Mouse (Mus musculus): ENCODE measurements around the gene Fmnl3.

Gene Fmnl3

GRCm38 (mm10) chr15:99370259-99370691, at the start of gene Fmnl3:
Fmnl3 (minus strand) TSS chr15:99370482.
- peak; percentile 93 for DNase-seq (ENCODE audit: low read depth, low spot score)

GRCm38 (mm10) chr15:99417692-99418271, 47.5 kb upstream of the Fmnl3 start:
- no peak for DNase-seq (ENCODE audit: low read depth, low spot score)

DNA sequence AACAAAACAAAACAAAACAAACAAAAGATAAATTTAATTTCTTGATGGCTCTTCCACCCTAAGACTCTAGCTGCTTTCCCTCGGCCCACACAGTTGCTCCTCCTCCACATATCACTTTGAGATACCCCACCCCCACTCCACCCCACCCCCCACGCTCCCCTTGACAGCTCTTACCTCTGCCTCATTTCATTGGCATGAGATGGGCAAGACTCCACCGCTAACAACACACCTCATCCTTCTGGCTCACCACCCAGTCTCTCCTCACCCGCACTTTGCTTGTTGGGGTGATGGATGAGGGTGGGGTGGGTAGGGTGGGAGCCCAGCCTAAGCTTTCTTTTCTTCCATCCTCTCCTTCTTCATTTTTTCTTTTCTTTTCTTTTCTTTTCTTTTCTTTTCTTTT, 46.7 kb upstream of the Fmnl3 start:
- no peak for DNase-seq (ENCODE audit: low read depth, low spot score)

GRCm38 (mm10) chr15:99416348-99416882, 46.1 kb upstream of the Fmnl3 start:
- DNase-seq (ENCODE audit: low read depth, low spot score) = peak; percentile 72

DNA sequence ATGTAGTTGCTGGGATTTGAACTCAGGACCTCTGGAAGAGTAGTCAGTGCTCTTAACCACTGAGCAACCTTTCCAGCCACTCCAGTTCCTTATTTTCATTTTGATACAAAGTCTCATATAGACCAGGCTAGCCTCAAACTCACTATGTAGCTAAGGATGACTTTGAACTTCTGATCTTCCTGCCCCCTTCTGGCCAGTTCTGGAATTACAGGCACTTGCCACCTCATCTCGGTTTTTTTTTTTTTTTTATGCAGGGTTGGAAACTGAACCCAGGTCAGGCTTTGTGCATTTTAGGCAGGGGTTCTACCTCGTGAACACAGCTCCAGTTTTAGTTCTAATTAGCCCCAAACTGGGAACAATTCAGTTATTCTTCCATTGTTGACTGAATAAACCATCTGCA, 45.5 kb upstream of the Fmnl3 start:
- DNase-seq (ENCODE audit: low read depth, low spot score) = no peak

DNA sequence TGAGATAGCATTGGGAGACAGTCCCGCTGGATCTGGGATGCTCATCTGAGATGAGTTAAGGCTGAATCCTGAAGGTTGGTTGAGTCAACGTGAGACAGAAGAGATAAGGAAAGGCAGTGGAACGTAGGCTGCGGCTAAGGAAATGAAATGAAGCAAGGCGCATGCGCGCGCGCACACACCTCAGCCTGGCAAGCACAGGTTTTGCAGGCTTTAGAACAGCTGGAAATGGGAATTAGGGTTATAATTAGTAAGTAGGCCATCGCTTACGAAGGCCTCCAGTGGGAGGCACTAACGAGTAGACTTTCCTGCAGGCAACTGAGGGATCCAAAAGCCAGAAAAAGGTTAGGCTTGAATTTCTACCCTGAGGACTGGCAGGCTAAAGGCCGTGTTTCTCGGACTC, 41.5 kb upstream of the Fmnl3 start:
- no peak for DNase-seq (ENCODE audit: low read depth, low spot score)

GRCm38 (mm10) chr15:99408845-99409244, 38.6 kb upstream of the Fmnl3 start:
- no peak for DNase-seq (ENCODE audit: low read depth, low spot score)

DNA sequence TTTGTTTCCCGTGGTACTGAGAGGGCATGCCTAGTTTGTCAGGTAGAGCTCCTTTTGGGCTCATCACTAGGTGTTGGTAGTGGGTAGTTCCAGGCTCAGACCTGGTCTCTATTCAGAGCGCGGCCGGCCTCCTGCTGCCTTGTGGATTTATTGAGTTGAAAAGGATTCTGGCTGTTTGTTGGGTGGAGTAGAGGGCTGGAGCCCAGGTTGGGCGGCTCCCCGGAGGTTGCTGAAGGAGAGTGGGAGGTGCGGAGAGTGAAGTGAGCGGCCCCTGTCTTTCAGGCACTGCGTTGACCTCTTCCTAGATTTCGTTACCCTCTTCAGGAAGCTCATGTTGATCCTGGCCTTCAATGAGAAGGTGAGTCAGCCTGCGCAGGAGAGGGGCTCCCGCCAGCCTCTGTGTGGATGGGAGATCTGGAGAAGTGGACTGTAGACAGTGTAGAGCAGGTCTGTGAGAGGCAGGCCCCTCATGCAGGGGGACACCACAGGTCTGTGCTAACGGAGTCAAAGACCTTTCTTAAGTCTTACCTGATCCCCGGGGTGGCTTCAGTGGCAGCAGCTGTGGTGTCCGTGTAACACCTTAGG, 36.8 kb upstream of the Fmnl3 start:
- DNase-seq (ENCODE audit: low read depth, low spot score) = no peak

GRCm38 (mm10) chr15:99405150-99405549, 34.9 kb upstream of the Fmnl3 start:
- no peak for DNase-seq (ENCODE audit: low read depth, low spot score)

DNA sequence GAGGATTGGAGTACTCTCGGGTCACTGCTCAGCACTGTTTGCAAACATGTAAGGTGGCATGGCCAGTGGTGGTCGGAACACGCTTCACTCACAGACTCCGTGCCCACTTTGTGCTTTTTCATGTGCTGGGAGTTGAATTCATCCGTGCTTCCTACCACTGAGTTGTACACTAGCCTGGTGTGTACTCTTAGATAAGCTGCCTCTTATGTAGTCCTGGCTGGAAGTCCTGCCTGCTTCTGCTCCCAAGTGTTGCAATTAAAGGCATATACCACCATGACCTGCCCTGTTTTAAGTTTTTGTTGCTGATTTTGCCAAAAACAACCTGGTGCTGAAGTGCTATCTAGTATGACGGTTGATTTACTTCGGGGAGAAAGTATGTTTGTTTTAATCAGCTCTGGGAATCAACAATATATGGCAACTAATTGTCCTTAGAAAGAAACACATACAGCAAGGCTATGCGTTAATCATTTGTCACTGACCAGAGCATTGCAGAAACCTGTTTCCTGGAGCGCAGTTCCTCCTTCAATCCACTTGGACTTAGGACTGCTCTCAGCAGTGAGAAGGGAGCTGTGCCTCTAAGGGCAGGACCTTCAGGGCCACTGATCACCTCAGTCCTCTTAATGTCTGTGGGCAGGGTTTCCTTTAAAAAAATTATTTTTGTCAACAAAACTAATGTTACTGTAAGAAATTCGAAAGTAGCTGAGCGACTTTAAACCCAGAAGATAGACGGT, 33.0 kb upstream of the Fmnl3 start:
- no peak for DNase-seq (ENCODE audit: low read depth, low spot score)

DNA sequence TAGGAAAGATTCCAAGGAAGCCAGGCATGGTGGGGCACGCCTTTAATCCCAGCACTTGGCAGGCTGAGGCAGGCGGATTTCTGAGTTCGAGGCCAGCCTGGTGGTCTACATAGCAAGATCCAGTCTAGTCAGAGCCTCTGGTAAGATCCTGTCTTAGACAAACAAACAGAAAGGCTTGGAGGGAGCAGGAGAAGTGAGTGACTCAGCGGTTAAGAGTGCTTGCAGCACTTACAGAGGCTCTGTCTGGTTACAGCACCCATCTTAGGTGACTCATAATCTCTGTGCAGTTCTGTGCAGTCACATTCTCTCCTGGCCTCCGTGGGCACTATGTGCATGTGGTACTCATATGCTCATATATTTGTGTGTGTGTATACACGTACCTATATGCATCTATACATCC, 30.3 kb upstream of the Fmnl3 start:
- DNase-seq (ENCODE audit: low read depth, low spot score) = no peak

DNA sequence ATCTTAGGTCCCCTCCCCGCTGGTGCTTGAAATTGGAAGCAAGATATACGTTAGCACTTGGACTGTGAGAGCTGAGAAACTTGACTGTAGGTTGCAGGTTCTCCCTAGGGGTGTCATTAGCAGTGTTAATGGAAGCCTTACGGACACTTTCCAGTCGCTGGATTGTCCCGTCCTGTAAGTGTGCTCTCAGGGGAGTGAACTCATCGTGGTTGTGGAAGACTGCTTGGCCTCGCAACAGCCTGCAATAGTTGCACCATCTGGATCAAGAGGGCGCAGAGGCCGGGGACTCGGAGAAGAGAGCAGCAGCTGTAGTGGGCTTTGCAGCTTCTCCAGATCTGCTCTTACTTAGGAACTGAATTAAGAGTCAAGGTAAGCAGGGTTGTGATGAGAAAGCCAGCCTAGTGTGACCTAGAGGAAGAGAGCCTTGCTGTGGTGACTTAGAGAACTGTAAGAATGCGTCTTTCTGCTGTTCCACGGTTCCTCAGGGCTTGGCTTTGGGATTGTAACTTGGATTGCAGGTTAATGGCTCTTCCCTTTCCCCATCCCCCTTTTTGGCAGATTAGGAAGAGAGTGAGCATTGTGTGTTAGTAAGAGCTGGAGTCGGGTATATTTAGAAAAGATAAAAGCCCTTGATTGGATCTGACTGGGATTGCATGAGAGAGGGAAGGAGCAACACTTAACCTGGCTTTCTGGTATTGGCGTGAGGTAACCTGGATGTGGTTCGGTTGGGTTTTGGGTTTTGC, 29.4 kb upstream of the Fmnl3 start:
- no peak for DNase-seq (ENCODE audit: low read depth, low spot score)

DNA sequence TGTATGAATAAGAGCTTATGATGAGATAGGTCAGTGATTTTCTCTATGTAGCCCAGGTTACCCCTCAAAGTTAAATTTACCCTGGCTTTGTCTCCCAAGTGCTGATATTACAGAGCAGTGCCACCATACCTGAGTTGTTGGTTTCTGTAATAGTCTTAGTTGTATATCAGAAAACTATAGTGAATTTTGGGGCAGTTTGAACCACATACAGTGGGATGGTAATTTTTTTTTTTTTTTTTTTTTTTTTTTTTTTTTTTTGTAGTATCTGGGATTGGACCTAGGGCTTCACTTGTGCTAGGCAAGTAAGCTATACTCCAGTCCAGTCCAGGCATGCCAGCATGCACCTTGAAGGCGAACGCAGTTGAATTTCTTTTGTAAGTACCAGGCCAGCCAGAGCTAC, 27.3 kb upstream of the Fmnl3 start:
- no peak for DNase-seq (ENCODE audit: low read depth, low spot score)

DNA sequence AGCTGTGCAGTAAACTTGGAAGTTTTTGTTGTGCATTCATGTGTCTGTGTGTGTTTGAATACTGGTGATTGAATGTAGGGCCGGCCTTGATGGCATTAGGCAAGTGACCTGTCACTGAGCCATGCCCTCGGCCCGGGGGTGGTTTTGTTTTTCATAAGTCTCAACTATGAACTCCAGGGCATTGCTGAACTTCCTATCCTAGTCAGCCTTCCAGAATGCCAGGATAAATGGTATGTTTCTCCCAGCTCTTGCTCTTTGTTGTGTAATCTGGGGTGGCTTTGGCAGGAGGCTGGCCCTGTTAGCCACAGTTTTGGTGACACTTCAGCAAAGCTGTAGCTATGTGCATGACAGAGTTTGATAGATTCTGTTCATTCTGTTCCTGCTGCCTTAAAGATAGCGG, 26.6 kb upstream of the Fmnl3 start:
- DNase-seq (ENCODE audit: low read depth, low spot score) = no peak

DNA sequence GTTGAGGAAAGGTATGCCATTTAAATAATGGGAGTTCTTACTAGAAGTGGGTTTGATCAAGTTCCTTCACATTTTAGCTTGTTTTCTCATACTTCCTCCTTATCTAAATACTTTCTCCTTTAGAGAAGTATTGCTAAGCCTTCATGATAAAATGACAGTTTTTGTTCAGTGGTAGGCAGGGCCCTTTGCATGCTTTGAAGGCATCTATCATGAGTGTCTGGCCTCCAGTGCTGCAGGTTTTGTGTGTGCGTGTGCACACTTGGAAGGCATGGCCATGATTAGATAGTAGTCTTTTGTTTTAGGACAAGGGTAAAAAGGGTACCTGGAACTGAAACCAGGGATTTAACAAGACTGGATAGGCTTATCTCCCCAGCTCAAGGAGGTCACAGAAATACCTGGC, 26.2 kb upstream of the Fmnl3 start:
- no peak for DNase-seq (ENCODE audit: low read depth, low spot score)

DNA sequence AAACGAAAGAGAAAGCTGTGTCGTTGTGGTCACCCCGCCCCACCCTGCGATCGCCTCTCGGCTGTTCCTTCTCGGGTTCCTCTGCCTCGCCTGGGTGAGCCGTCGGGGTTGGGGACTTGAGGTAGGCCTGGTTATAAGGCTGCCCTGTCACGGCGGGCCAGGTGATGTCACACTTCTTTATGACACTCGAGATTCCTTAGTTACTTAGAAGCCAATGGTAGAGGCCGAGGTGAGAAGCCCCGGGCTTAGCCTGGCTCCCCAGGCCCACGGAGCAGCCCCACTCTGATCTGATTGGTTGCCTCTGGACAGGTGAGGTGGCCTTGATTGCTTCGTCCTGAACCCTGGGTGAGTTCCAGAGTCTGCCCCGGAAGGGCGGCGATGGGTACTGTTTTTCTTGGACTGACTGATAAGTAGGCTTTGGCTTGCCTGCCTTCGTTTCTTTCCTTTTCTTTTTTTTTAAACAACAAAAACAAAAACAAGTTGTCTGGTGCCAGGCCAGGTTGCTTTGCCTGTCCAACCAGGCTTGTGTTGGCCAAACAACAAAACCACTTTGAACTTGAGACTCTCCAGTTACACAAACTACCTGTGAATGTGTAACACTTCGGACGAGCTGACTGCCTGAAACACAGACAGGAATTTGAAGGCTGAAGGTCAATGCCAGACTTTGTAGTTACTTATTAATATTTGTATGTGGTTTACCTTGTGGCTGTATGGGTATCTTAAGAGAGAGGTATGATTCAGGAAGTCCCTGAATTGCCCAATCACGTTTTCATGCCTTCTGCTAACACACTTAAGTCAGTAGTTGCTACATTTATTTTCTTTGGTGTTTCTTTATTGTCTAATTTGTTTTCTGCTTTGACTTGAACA, 23.3 kb upstream of the Fmnl3 start:
- no peak for DNase-seq (ENCODE audit: low read depth, low spot score)

- DNase-seq (ENCODE audit: low read depth, low spot score) = peak; percentile 97
Observed at GRCm38 (mm10) chr15:99392486-99393385, 22.5 kb upstream of the Fmnl3 start, which contains the start of gene Tmbim6. Tmbim6 (plus strand) TSS chr15:99392882.

GRCm38 (mm10) chr15:99391975-99392374, 21.7 kb upstream of the Fmnl3 start:
- no peak for DNase-seq (ENCODE audit: low read depth, low spot score)

- no peak for DNase-seq (ENCODE audit: low read depth, low spot score)
Observed at GRCm38 (mm10) chr15:99390472-99391401, 20.5 kb upstream of the Fmnl3 start.
